Mouse (Mus musculus): ENCODE data around the gene Grid2. TPM values are rescaled to one million over a fixed set of nuclear protein-coding genes. Genes with fewer than 3 reads are reported as not detected.

The Grid2 gene
- total and polyA plus RNA-seq, 3 experiments = not detected

DNA sequence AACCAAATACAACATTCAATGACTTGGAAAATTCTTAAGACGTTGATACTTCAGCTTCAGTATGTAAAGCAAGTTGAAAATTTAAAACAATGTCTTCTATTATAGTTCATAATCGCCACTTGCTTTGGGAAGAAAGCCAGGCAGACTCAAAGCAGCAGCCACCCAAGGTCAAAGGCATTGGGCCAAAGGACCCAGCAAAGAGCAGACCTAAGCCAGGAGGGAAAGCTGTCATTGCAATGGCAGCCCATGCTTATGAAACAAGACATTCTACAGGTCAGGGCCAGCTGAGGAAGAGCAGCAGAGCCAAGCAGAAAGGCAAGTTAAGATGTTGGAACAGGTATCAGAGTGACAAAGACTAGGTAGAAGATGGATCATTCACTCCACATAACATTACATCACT lies 1448.0 kb downstream of the Grid2 start:
- Histone ChIP-seq H3K79me2 (ENCODE audit: control insufficient read depth, insufficient read depth, low read length, poor library complexity) (no peaks in the 10 kb centered on the region), H3K36me3 (ENCODE audit: control insufficient read depth in 1 of 2, insufficient read depth in 2 of 2, low read length in 2 of 2) (no peaks in the 10 kb centered on the region), H3K9ac (ENCODE audit: control insufficient read depth, low read depth, low read length, poor library complexity, severe bottlenecking) (no peak overlapping the region), H3K4me1 (ENCODE audit: control insufficient read depth in 1 of 2, insufficient read depth in 2 of 2, low read length in 2 of 2) (no peaks in the 10 kb centered on the region), H3K4me3 (ENCODE audit: control insufficient read depth in 1 of 2, insufficient read depth in 1 of 2, low read depth in 2 of 2, low read length in 2 of 2) (no peak overlapping the region), H3K27me3 (ENCODE audit: control insufficient read depth in 1 of 2, insufficient read depth in 2 of 2, low read length in 2 of 2) (no peaks in the 10 kb centered on the region), H3K27ac (ENCODE audit: control insufficient read depth, low read depth, low read length) (no peak overlapping the region), H3K9me3 (replicated peaks; ENCODE audit: insufficient read depth, low read length) (no peaks in the 10 kb centered on the region)
- no peak for DNase-seq (ENCODE audit: low read depth, low spot score)
- TF ChIP-seq HCFC1 (IDR thresholded peaks at IDR 0.05; ENCODE audit: low read depth, low read length) (no peak), ZC3H11A (IDR thresholded peaks at IDR 0.05; ENCODE audit: low read depth, low read length) (no peak), POLR2AphosphoS2 (IDR thresholded peaks at IDR 0.05; ENCODE audit: low read length) (no peak), E2F4 (IDR thresholded peaks at IDR 0.05; ENCODE audit: borderline replicate concordance, low read depth, low read length) (no peak), MAFK (IDR thresholded peaks at IDR 0.05; ENCODE audit: borderline replicate concordance, low read depth, low read length) (no peak), MYB (IDR thresholded peaks at IDR 0.05; ENCODE audit: low read depth, low read length) (no peak), NRF1 (IDR thresholded peaks at IDR 0.05; ENCODE audit: insufficient read depth, low read depth, low read length, poor library complexity, severe bottlenecking) (no peak), ZNF384 (IDR thresholded peaks at IDR 0.05; ENCODE audit: low read depth, low read length) (no peak), POLR2AphosphoS5 (IDR thresholded peaks at IDR 0.05; ENCODE audit: borderline replicate concordance, low read depth, low read length) (no peak), NELFE (IDR thresholded peaks at IDR 0.05; ENCODE audit: low read depth, low read length) (no peak), ETS1 (IDR thresholded peaks at IDR 0.05; ENCODE audit: low read depth, low read length) (no peak), MXI1 (IDR thresholded peaks at IDR 0.05; ENCODE audit: low read depth, low read length) (no peak), SIN3A (IDR thresholded peaks at IDR 0.05; ENCODE audit: low read length) (no peak), EP300 (IDR thresholded peaks at IDR 0.05; ENCODE audit: low read depth in 1 of 2, low read length in 2 of 2) (no peak), MAZ (IDR thresholded peaks at IDR 0.05; ENCODE audit: low read depth, low read length) (no peak), POLR2A (IDR thresholded peaks at IDR 0.05; ENCODE audit: control insufficient read depth in 1 of 2, insufficient read depth in 1 of 2, low read depth in 1 of 2, low read length in 2 of 2, poor library complexity in 1 of 2) (no peak), ELF1 (IDR thresholded peaks at IDR 0.05; ENCODE audit: low read depth, low read length) (no peak), TBP (IDR thresholded peaks at IDR 0.05; ENCODE audit: low read depth, low read length) (no peak)

DNA sequence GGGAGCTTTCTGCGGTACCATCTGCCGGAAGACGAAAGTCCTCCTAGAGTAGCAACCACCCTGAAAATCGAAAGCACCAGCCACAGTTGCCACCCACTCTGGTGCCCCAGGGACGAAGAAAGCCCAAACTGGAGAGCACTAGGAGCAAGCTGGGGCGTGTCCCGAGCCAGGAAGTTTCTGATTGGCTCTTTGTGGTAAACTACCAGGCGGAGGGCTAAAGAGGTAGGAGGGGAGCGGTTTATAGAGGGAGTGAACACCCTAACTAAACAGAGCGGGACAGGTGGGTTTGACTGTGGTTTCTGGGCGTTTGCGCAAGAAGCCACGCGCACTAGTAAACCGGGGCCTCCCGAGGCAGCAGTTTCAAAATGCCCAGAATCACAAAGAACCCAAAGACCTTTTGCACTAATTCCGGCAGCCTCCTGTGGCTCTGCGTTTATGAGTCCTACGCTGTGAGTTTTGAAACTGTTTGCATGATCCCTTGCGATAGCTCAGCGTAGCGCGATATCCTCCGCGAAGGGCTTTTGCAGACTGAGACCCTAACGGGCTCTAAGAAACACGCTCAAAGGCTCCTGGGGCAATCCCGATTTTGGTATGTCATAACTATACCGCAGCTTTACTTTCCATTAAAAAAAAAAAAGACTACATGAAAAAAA lies 1472.2 kb downstream of the Grid2 start:
- DNase-seq (ENCODE audit: low read depth, low spot score) = no peak
- Histone ChIP-seq H3K27me3 (ENCODE audit: control insufficient read depth in 1 of 2, insufficient read depth in 2 of 2, low read length in 2 of 2) (no peaks in the 10 kb centered on the region), H3K27ac (ENCODE audit: control insufficient read depth, low read depth, low read length) (no peak overlapping the region), H3K4me3 (ENCODE audit: control insufficient read depth in 1 of 2, insufficient read depth in 1 of 2, low read depth in 2 of 2, low read length in 2 of 2) (no peak overlapping the region), H3K79me2 (ENCODE audit: control insufficient read depth, insufficient read depth, low read length, poor library complexity) (no peaks in the 10 kb centered on the region), H3K9me3 (replicated peaks; ENCODE audit: insufficient read depth, low read length) (no peaks in the 10 kb centered on the region), H3K9ac (ENCODE audit: control insufficient read depth, low read depth, low read length, poor library complexity, severe bottlenecking) (no peak overlapping the region), H3K36me3 (ENCODE audit: control insufficient read depth in 1 of 2, insufficient read depth in 2 of 2, low read length in 2 of 2) (no peaks in the 10 kb centered on the region), H3K4me1 (ENCODE audit: control insufficient read depth in 1 of 2, insufficient read depth in 2 of 2, low read length in 2 of 2) (no peaks in the 10 kb centered on the region)
- TF ChIP-seq RCOR1 (IDR thresholded peaks at IDR 0.05; ENCODE audit: low read depth, low read length) = no peak
- TF ChIP-seq MYC (IDR thresholded peaks at IDR 0.05; ENCODE audit: low read depth, low read length) = no peak
- no peak for TF ChIP-seq ZKSCAN1 (IDR thresholded peaks at IDR 0.05; ENCODE audit: low read depth, low read length)
- no peak for TF ChIP-seq MAZ (IDR thresholded peaks at IDR 0.05; ENCODE audit: low read depth, low read length)
- TF ChIP-seq MEF2A (IDR thresholded peaks at IDR 0.05; ENCODE audit: extremely low read depth, insufficient replicate concordance, low read depth, low read length, poor library complexity, severe bottlenecking) = no peak
- TF ChIP-seq CTCF (IDR thresholded peaks at IDR 0.05 in 2 of 3, conservative IDR thresholded peaks at IDR 0.05 in 1 of 3; ENCODE audit: control insufficient read depth in 1 of 3, insufficient read depth in 1 of 3, low read depth in 2 of 3, low read length in 3 of 3, poor library complexity in 1 of 3, severe bottlenecking in 1 of 3) = no peak
- TF ChIP-seq MAX (IDR thresholded peaks at IDR 0.05; ENCODE audit: low read length) = no peak
- no peak for TF ChIP-seq ETS1 (IDR thresholded peaks at IDR 0.05; ENCODE audit: low read depth, low read length)
- TF ChIP-seq TCF12 (IDR thresholded peaks at IDR 0.05; ENCODE audit: low read depth, low read length) = no peak
- no peak for TF ChIP-seq POLR2A (IDR thresholded peaks at IDR 0.05; ENCODE audit: control insufficient read depth in 1 of 2, insufficient read depth in 1 of 2, low read depth in 1 of 2, low read length in 2 of 2, poor library complexity in 1 of 2)
- TF ChIP-seq USF2 (IDR thresholded peaks at IDR 0.05; ENCODE audit: borderline replicate concordance in 1 of 2, insufficient read depth in 1 of 2, low read depth in 1 of 2, low read length in 2 of 2) = no peak
- no peak for TF ChIP-seq JUND (IDR thresholded peaks at IDR 0.05; ENCODE audit: low read depth, low read length)
- no peak for TF ChIP-seq ZC3H11A (IDR thresholded peaks at IDR 0.05; ENCODE audit: low read depth, low read length)
- no peak for TF ChIP-seq SMC3 (IDR thresholded peaks at IDR 0.05; ENCODE audit: low read depth, low read length)
- no peak for TF ChIP-seq ZNF384 (IDR thresholded peaks at IDR 0.05; ENCODE audit: low read depth, low read length)

Data from MEL (cell line).